Mouse (Mus musculus) stomach, postnatal 0 days (tissue): ENCODE data around the gene Btbd9. TPM values are rescaled to one million over a fixed set of nuclear protein-coding genes. Genes with fewer than 3 reads are reported as not detected.

Experiments used
- ATAC-seq: fragments of 200-750 bp; cut with Nextera tagmentation; 2 replicates; pipeline ENCODE4 v1.8.0; 2017; ENCODE audit not compliant: low FRiP score, low TSS enrichment
- DNase-seq: peaks from one replicate; pipeline ENCODE4 v3.0.0-alpha.2; 2016; ENCODE audit warnings: low spot score
- H3K27ac ChIP-seq: fragments of 300-500 bp; sonication (generic); replicated peaks from 2 replicates; pipeline ENCODE4 v1.5.1; 2014; ENCODE audit warnings: mild to moderate bottlenecking, control low read depth
- H3K27me3 ChIP-seq: fragments of 300-500 bp; sonication (generic); 2 replicates; pipeline ENCODE4 v1.6.1; 2014; ENCODE audit warnings: low read length; ENCODE audit not compliant: control insufficient read depth, insufficient read depth
- H3K36me3 ChIP-seq: fragments of 300-500 bp; sonication (generic); 2 replicates; pipeline ENCODE4 v1.6.1; 2014; ENCODE audit warnings: low read length, mixed read lengths; ENCODE audit not compliant: control insufficient read depth, insufficient read depth
- H3K4me1 ChIP-seq: fragments of 300-500 bp; sonication (generic); replicated peaks from 2 replicates; pipeline ENCODE4 v1.6.1; 2014; ENCODE audit warnings: antibody characterized with exemption; ENCODE audit not compliant: control insufficient read depth, insufficient read depth
- H3K4me2 ChIP-seq: fragments of 300-500 bp; sonication (generic); replicated peaks from 2 replicates; pipeline ENCODE4 v1.6.1; 2014; ENCODE audit warnings: low read depth, mild to moderate bottlenecking, control low read depth, moderate library complexity
- H3K4me3 ChIP-seq: fragments of 300-500 bp; sonication (generic); 2 replicates; pipeline ENCODE4 v1.5.1; 2014; ENCODE audit warnings: low read depth, low read length, control low read depth
- H3K9ac ChIP-seq: fragments of 300-500 bp; sonication (generic); 2 replicates; pipeline ENCODE4 v1.6.1; 2014; ENCODE audit warnings: mild to moderate bottlenecking, low read length, control low read depth, mixed read lengths
- H3K9me3 ChIP-seq: fragments of 300-500 bp; sonication (generic); 2 replicates; pipeline ENCODE4 v1.6.1; 2016; ENCODE audit warnings: low read length; ENCODE audit not compliant: control insufficient read depth
- CTCF ChIP-seq: IDR thresholded peaks from 2 replicates; pipeline ENCODE4 v1.5.1; 2016; ENCODE audit warnings: antibody characterized with exemption, low read depth, mild to moderate bottlenecking, moderate library complexity
- EP300 ChIP-seq: optimal IDR thresholded peaks from 2 replicates; pipeline ENCODE3; 2016; ENCODE audit warnings: antibody characterized with exemption
- WGBS: fragments of 180-500 bp; shearing (Covaris S2); extraction: QIAGEN DNeasy Blood & Tissue Kit; methylation state at CpG from one replicate; pipeline ENCODE4 v1.1.7; 2014; 5-methylcytosine and 5-hydroxymethylcytosine counted together
- polyA plus RNA-seq: library from polyadenylated mRNA; unstranded; fragments of >200 nt; fragmentation: Nextera tagmentation; extraction: Ambion mirVana; gene quantifications from 2 replicates; pipeline ENCODE4 v1.2.1, GENCODE M21; 2015

Btbd9 gene
- polyA plus RNA-seq, 1 experiment from 2014 or later, result 34.6 TPM

DNA sequence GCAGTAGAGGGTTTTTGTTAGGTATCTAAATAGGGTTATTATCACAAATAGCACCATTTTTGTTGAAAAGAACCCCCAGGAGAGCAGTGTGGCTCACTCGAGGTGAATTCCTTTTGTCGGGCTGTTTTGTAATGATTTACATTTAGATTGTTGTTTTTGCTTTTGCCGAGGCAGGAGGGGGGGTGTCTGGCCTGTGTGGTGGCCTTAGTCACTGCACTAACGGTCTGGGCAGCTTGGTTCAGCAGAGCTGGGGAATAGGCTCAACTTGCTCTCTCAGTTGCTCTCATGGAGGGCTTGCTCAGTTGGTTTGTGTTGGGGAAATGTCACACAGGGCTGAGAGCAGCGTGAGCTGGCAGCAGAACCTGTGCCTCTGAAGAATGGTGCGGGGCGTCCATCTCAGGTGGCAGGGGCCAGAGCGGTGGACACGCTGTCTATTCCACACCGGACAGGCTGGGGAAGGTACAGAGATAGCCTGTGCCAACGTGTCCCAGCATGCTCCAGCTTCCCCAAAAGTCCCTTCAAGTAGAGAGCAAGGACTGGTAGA lies 385.1 kb downstream of the Btbd9 start:
- TF ChIP-seq CTCF, result no peak
- no peak for TF ChIP-seq EP300
- no peak overlapping the region for H3K27ac ChIP-seq
- 70% methylated on average over 11 of the region's 11 CpGs for WGBS
- DNase-seq (peak; percentile 11), ATAC-seq (no peak)
- H3K9ac ChIP-seq, result no peak overlapping the region
- H3K9me3 ChIP-seq, result no peaks in the 10 kb centered on the region
- 0 out of 2 replicates have a peak, but pooled peaks cover 4% of the 10 kb centered on the region for H3K4me1 ChIP-seq
- H3K4me3 ChIP-seq, result no peak overlapping the region
- peaks cover 6% of the 10 kb centered on the region; the same call in 1 of the 2 replicates for H3K36me3 ChIP-seq
- H3K27me3 ChIP-seq, result no peaks in the 10 kb centered on the region
- no peak overlapping the region for H3K4me2 ChIP-seq

DNA sequence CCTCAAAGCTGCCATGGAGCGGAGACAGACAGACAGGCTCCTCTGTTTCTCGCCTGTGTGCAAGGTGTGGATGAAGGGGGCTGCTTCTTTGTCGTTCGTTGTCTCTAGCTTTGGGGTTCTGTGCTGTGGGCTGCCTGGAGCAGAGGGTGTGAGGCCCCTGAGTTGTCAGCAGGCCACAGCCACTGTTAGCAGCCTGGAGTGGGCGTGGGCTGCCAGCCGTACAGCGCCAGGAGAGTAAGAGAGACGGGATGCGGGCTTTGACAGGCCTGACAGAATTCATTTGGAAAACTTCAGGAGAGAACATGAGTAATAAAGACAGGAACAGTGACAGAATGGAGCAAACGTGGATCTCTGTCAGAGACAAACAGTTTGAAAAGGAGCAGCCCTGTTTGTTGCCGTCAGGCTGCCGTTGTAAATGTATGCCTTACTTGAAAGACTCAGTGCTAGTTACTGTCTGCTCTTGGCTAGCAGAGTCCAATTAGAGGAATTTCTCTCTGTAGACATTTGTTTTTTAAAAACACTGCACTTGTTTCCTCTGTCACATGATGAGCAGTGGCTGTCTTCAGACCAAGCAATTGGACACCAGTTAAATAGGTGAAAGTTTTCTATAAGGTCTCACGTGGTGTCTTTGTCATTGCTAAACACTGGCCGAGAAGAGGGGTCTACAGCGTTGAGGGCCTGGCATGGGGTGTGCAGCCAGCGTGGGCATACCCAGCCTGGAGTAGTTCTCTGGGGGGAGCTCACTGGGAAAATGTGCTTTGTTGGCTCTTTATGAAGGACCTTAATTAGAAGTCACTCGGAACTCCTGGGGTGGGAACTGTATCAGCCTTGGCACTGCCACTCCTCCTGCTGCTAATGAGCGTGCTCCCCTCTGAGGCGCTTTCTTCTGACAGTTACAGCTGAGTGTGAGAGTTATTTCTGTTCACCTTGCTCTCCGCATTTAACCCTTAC lies 388.0 kb downstream of the Btbd9 start:
- no peak overlapping the region for H3K4me3 ChIP-seq
- TF ChIP-seq EP300 (no peak), CTCF (no peak)
- H3K4me2 ChIP-seq, result no peak overlapping the region
- DNase-seq, result peak; percentile 17
- ATAC-seq, result no peak
- H3K27ac ChIP-seq, result no peak overlapping the region
- no peak overlapping the region for H3K9ac ChIP-seq
- peaks cover 6% of the 10 kb centered on the region; the same call in 1 of the 2 replicates for H3K36me3 ChIP-seq
- no peaks in the 10 kb centered on the region for H3K27me3 ChIP-seq
- 0 out of 2 replicates have a peak, but pooled peaks cover 4% of the 10 kb centered on the region for H3K4me1 ChIP-seq
- WGBS, result 34% methylated on average over 20 of the region's 20 CpGs
- no peaks in the 10 kb centered on the region for H3K9me3 ChIP-seq

DNA sequence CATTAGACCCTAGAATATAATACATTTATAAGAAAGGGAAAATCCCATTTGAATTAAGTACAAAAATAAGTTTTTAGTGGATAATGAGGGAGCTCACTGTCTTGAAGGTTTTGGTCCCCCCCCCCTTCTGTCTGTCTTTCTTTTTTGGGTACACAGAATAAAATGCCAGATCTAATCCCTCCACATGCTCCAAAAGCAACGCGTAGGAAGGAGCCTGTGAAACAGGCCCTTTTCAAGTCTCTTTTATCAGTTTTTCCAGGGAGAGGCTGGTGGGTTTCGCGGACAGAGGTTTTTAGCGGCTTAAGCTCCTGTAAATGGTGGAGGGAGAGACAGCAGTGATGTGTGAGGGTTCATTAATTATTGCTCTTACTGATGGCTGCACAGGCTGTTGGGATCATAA lies 388.7 kb downstream of the Btbd9 start:
- DNase-seq (no peak), ATAC-seq (no peak)
- no peak overlapping the region for H3K4me2 ChIP-seq
- no peaks in the 10 kb centered on the region for H3K9me3 ChIP-seq
- no peak for TF ChIP-seq CTCF
- TF ChIP-seq EP300, result no peak
- H3K27ac ChIP-seq, result no peak overlapping the region
- 0 out of 2 replicates have a peak, but pooled peaks cover 2% of the 10 kb centered on the region for H3K36me3 ChIP-seq
- 32% methylated on average over 5 of the region's 5 CpGs for WGBS
- H3K27me3 ChIP-seq, result no peaks in the 10 kb centered on the region
- no peak overlapping the region for H3K4me3 ChIP-seq
- 0 out of 2 replicates have a peak, but pooled peaks cover 4% of the 10 kb centered on the region for H3K4me1 ChIP-seq
- no peak overlapping the region for H3K9ac ChIP-seq

DNA sequence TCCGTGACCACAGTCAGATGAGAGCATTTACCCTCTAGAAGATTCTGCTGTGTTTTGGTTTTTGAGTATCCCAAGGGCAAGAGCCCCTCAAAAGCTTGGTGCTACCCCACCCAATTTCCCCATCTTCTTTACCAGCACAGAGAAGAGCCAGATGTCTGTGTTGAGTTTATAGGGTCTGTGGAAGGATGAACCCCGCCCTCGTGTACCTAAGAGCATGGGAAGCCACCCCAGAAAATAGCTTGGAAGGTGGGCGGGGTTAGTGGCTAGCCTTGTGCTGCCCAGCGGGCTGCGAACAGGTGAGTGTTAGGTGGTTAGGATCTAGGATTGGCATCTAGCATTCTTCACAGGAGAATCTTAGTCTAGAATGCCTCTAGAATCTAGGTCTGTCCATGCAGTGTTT lies 389.1 kb downstream of the Btbd9 start:
- Histone ChIP-seq H3K4me1 (0 out of 2 replicates have a peak, but pooled peaks cover 4% of the 10 kb centered on the region), H3K4me2 (no peak overlapping the region), H3K36me3 (no peaks in the 10 kb centered on the region), H3K27me3 (no peaks in the 10 kb centered on the region), H3K4me3 (no peak overlapping the region), H3K9me3 (no peaks in the 10 kb centered on the region), H3K9ac (no peak overlapping the region), H3K27ac (no peak overlapping the region)
- whole genome bisulfite sequencing, result 85% methylated on average over 6 of the region's 6 CpGs
- TF ChIP-seq EP300, result no peak
- no peak for TF ChIP-seq CTCF
- DNase-seq (peak; percentile 12), ATAC-seq (no peak)

DNA sequence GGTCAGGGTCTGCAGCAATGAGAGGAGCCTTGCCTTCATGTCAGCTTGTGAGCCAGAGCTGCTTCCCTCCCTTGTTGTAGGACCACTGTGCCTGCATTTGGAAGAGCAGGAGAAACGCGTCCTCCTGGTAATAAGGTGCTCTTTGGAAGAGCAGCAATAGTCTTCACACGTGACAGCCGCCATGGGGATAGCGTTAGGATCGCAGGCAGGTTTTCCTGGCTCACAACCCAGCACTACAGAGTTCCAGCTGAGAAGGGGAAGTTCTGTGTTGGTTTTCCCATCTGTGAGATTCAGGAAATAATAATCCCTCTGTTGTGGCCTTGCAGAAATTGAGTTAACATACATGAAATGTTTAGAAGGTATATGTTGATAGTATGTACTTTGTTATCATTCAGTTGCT lies 392.7 kb downstream of the Btbd9 start:
- H3K4me2 ChIP-seq, result no peak overlapping the region
- TF ChIP-seq EP300 (no peak), CTCF (no peak)
- H3K9me3 ChIP-seq, result no peaks in the 10 kb centered on the region
- DNase-seq (peak; percentile 5), ATAC-seq (no peak)
- H3K4me1 ChIP-seq, result 0 out of 2 replicates have a peak, but pooled peaks cover 4% of the 10 kb centered on the region
- H3K27me3 ChIP-seq, result no peaks in the 10 kb centered on the region
- no peak overlapping the region for H3K4me3 ChIP-seq
- no peak overlapping the region for H3K9ac ChIP-seq
- WGBS, result 88% methylated on average over 6 of the region's 6 CpGs
- no peaks in the 10 kb centered on the region for H3K36me3 ChIP-seq
- no peak overlapping the region for H3K27ac ChIP-seq

DNA sequence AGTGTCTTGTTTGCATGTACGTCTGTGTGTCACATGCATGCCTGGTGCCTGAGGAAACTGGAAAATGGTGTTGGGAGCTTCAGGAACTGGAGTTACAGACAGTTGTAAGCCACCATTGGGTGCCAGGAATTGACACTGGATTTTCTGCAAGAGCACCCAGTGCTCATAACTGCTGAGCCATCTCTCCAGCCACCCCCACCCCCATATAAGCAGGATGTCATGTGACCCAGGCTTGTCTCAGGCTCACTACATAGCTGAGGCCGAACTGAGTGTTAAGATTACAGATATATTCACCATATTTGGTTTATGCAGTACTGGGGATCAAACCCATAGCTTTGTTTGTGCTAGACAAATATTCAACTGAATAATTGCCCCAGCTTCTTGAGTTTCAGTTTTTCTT lies 394.2 kb downstream of the Btbd9 start:
- DNase-seq (peak; percentile 11), ATAC-seq (no peak)
- Histone ChIP-seq H3K4me3 (no peak overlapping the region), H3K9me3 (no peaks in the 10 kb centered on the region), H3K27me3 (no peaks in the 10 kb centered on the region), H3K27ac (no peak overlapping the region), H3K36me3 (no peaks in the 10 kb centered on the region), H3K4me2 (no peak overlapping the region), H3K4me1 (no peaks in the 10 kb centered on the region), H3K9ac (no peak overlapping the region)
- WGBS, result 43% methylated on average over 2 of the region's 2 CpGs
- TF ChIP-seq EP300, result no peak
- no peak for TF ChIP-seq CTCF
